16 mouse cellular contexts compared by ENCODE assay signal in the genomic region with DNA sequence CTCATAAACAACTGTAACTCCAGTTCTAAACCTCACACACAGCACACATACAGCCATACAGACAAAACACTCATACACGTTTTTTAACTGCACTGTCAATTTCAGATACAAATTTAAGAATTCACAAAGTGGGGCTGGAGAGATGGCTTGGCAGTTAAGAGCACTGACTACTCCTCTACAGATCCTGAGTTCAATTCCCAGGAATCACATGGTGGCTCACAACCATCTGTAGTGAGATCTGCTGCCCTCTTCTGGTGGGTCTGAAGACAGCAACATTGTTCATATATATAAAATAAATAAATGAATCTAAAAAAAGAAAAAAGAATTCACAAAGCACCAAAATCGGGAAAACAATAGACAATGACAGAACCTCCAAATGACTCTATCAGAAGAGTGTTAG. TPM values are rescaled to one million over a fixed set of nuclear protein-coding genes. Genes with fewer than 3 reads are reported as not detected.
DNase-seq lines count a peak whose midpoint lies in the region; ATAC-seq and TF ChIP-seq lines count a peak whose summit lies in the region.
"Had no signal": no experiment of that assay in that cellular context is flagged by ENCODE, and none has a peak within 500 bp of the region (broad histone marks: within the 10 kb centered on the region; RNA-seq: fewer than 3 reads in every experiment).

No protein-coding gene starts in this region.

- peak; percentile 47 for TF ChIP-seq CTCF in kidney, postnatal 0 days (IDR thresholded peaks at IDR 0.05; ENCODE audit: low read depth)

- no peaks in the 10 kb centered on the region for H3K27me3 ChIP-seq in kidney, postnatal 0 days (ENCODE audit: insufficient read depth, low read length)
- H3K27me3 ChIP-seq: limb, embryonic 15.5 days had no signal

- H3K9ac ChIP-seq in kidney, postnatal 0 days (ENCODE audit: low read depth, low read length), result no peak overlapping the region
- H3K9ac ChIP-seq: limb, embryonic 15.5 days had no signal

- no peak for ATAC-seq in kidney, postnatal 0 days (replicated peaks; ENCODE audit: low FRiP score, low read depth)
- ATAC-seq: hindbrain, embryonic 16.5 days had no signal

- peaks cover 55% of the 10 kb centered on the region for H3K36me3 ChIP-seq in kidney, postnatal 0 days (ENCODE audit: insufficient read depth, low read length)

- H3K9me3 ChIP-seq in kidney, postnatal 0 days (replicated peaks; ENCODE audit: low read length), result no peaks in the 10 kb centered on the region
- H3K9me3 ChIP-seq: heart, embryonic 10.5 days; limb, embryonic 15.5 days; midbrain, embryonic 10.5 days had no signal

- H3K4me3 ChIP-seq in kidney, postnatal 0 days (replicated peaks; ENCODE audit: low read depth, low read length), result no peak overlapping the region
- H3K4me3 ChIP-seq: heart, embryonic 10.5 days; limb, embryonic 15.5 days; midbrain, embryonic 10.5 days had no signal

- peak; percentile 9 for DNase-seq in adrenal gland, postnatal 10 days
- no peak for DNase-seq in adrenal gland, adult 8-10 months
- DNase-seq in kidney, postnatal 0 days (ENCODE audit: low spot score), result no peak
- no peak for DNase-seq in kidney, postnatal 14 days
- DNase-seq in right cerebral cortex, adult 2 months (ENCODE audit: low spot score in 2 of 2), result peak; percentile 13 to 24
- no peak for DNase-seq in right cerebral cortex, postnatal 14 days
- peak; percentile 20 for DNase-seq in lung, postnatal 36 days
- DNase-seq in cerebellum, postnatal 36 days, result no peak
- DNase-seq: cerebellum, adult 11 months had no signal

- 85% methylated on average over 2 of the region's 2 CpGs for WGBS in kidney, postnatal 0 days

- H3K27ac ChIP-seq in kidney, postnatal 0 days, result no peak overlapping the region
- H3K27ac ChIP-seq: heart, embryonic 10.5 days; limb, embryonic 15.5 days; midbrain, embryonic 10.5 days had no signal

- H3K4me2 ChIP-seq in kidney, postnatal 0 days (ENCODE audit: low read length), result no peak overlapping the region
- H3K4me2 ChIP-seq: limb, embryonic 15.5 days had no signal

- H3K4me1 ChIP-seq in kidney, postnatal 0 days (replicated peaks; ENCODE audit: insufficient read depth, low read length), result no peaks in the 10 kb centered on the region
- H3K4me1 ChIP-seq: heart, embryonic 10.5 days; limb, embryonic 15.5 days; midbrain, embryonic 10.5 days had no signal

RNA-seq across cellular contexts. Expression of a gene that starts 14.0 kb away (rescaled TPM):
- 10 to 100 TPM; 36.4 to 47.9 TPM for total RNA-seq in adrenal gland, postnatal 10 days (2021)
- total RNA-seq in adrenal gland, adult 8-10 months (2022), result 10 to 100 TPM; 40.9 to 57.7 (median 53.5) TPM
- 58.4 and 65.4 TPM in 2 replicates for polyA plus RNA-seq in kidney, postnatal 0 days (2015; fragmentation: Nextera tagmentation; extraction: Ambion mirVana)

RNA-seq across cellular contexts. Expression of a gene that starts 26.4 kb away (rescaled TPM):
- not detected for total RNA-seq in adrenal gland, postnatal 10 days (2021)
- not detected for total RNA-seq in adrenal gland, adult 8-10 months (2022)
- not detected in 2 replicates for polyA plus RNA-seq in kidney, postnatal 0 days (2015; fragmentation: Nextera tagmentation; extraction: Ambion mirVana)
- polyA plus RNA-seq: C2C12; heart, embryonic 10.5 days; hindbrain, embryonic 16.5 days; limb, embryonic 15.5 days; midbrain, embryonic 10.5 days; spleen, adult 2 months; urinary bladder, adult 2 months had no signal

RNA-seq across cellular contexts. Expression of a gene that starts 36.2 kb away (rescaled TPM):
- total RNA-seq in adrenal gland, postnatal 10 days (2021), result under 1 TPM; 0.24 to 0.78 TPM
- 1 to 10 TPM in 1 of 4 experiments, under 1 TPM in 1, not detected in 2; 0.58 to 1.8 TPM for total RNA-seq in adrenal gland, adult 8-10 months (2022)
- polyA plus RNA-seq in kidney, postnatal 0 days (2015; fragmentation: Nextera tagmentation; extraction: Ambion mirVana), result not detected in 2 replicates
- polyA plus RNA-seq: heart, embryonic 10.5 days; hindbrain, embryonic 16.5 days; limb, embryonic 15.5 days; midbrain, embryonic 10.5 days; spleen, adult 2 months; urinary bladder, adult 2 months had no signal

RNA-seq across cellular contexts. Expression of a gene that starts 36.3 kb away (rescaled TPM):
- 10 to 100 TPM; 28.7 to 31.1 TPM for total RNA-seq in adrenal gland, postnatal 10 days (2021)
- 10 to 100 TPM; 24.2 to 40.7 (median 31.3) TPM for total RNA-seq in adrenal gland, adult 8-10 months (2022)
- polyA plus RNA-seq in kidney, postnatal 0 days (2015; fragmentation: Nextera tagmentation; extraction: Ambion mirVana), result 49.0 and 50.3 TPM in 2 replicates

Comparison
In these comparisons a context has a peak if more than half of its experiments do, and no peak if none do; other contexts are left out.
1. DNase-seq: peak in adrenal gland, postnatal 10 days (single experiment), right cerebral cortex, adult 2 months (2 of 2) and lung, postnatal 36 days (single experiment); none in adrenal gland, adult 8-10 months (single experiment), kidney, postnatal 0 days (single experiment), kidney, postnatal 14 days (single experiment), right cerebral cortex, postnatal 14 days (single experiment) and cerebellum, postnatal 36 days (0 of 2).